Mouse (Mus musculus) small intestine, adult 2 months (tissue): ENCODE results near the gene Nectin2.

ENCODE experiments used
- CTCF ChIP-seq: fragments of 200-500 bp; IDR thresholded peaks from 2 replicates; pipeline ENCODE4 v1.5.1; 2012; ENCODE audit warnings: low read depth, mild to moderate bottlenecking, control low read depth, inconsistent platforms, low read length, moderate library complexity, mixed read lengths; ENCODE audit not compliant: insufficient replicate concordance, insufficient read length; ENCODE audit errors: extremely low read depth
- POLR2A ChIP-seq: fragments of 200-500 bp; IDR thresholded peaks from 2 replicates; pipeline ENCODE4 v1.6.1; 2012; ENCODE audit warnings: low read depth, mild to moderate bottlenecking, control low read depth, inconsistent platforms, low read length, moderate library complexity

DNA sequence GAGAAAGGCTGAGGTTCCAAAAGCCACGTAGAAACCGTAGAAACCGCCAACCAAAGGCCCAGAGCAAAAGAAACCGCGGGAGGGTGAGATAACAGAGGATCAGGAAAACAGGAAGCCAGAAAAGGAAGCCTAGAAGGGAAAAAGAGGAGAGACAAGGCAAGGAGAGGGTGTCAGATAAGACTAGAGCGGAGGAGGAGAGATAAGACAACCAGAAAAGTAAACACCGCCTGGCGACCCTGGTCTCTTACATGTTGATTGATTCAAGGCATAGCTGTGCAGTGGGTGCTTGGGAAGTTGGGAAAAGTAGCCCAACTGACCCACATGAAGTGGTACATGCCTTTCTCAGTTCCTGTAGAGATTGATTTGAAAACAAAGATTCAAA is 55.1 kb downstream of the Nectin2 start:
- TF ChIP-seq POLR2A (no peak), CTCF (no peak)
